Mouse (Mus musculus) erythroblast, embryonic 14.5 days (primary cell): Measurements from ENCODE around the gene Pax5.

Experiments
- GATA1 ChIP-seq: IDR thresholded peaks from 2 replicates; pipeline ENCODE4 v1.6.1; 2012; ENCODE audit warnings: low read length, inconsistent platforms, mixed read lengths
- TAL1 ChIP-seq: IDR thresholded peaks from 3 replicates; pipeline ENCODE4 v1.6.1; 2012; ENCODE audit warnings: low read length, inconsistent platforms, mixed read lengths

DNA sequence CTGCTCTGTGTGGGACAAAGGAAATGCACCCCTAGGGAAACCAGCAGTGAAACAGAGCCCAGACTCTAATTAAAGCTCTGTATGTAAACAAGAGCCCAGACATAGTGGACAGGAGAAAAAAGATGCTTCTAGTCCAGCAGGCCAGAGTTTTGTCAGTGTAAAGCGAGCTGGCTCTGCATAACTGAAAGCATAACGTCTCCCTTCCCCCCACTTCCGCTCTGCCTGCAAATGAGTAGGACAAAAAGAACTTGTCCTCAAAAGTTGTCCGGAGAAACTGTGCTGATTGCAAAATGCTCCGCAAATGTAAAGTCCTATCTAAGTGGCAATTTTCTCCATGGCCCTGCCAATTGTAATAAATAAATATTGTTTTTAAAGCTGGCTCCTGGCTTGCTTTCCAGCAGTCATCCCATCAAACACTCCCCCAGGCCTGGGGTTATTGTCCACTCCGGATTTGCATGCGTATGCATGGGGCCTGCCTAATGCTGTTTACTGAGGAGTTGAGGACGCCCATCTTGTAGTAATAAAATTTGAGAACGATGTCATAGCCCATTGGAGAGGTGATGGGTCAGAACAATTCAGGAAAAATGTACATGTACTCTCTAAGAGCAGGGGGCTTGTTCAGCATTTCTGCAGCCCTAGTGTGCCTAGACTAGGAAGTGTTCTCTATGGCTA lies 208.0 kb downstream of the Pax5 start:
- TF ChIP-seq TAL1: no peak
- no peak for TF ChIP-seq GATA1
